Mouse (Mus musculus) thymus, adult 18-20 months (tissue): Measurements from ENCODE around the gene Ece1.

Experiments used
- DNase-seq, 2 experiments: peaks; one replicate each; pipeline ENCODE4 v3.0.0; 2022; ENCODE audit warnings: mixed read lengths in 2 of 2

Ece1 gene

DNA sequence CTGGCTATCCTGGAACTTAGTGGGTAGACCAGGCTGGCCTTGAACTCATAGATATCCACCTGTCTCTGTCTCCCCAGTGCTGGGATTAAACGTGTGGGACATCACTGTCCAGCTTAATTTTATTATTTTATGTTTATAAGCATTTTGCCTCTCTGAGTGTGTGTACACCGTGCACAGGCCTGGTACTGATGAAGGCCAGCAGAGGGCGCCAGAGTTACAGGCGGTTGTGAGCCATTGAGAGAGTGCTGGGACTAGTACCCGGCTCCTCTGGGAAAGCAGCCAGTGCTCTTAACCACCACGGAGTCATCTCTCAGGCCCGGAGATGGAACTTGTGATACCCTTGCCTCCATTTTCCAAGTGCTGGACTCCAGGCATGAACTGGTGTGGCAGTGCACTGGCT lies 4.9 kb upstream of the Ece1 start:
- peak in 1 of 2 experiments; percentile 52 for DNase-seq

- DNase-seq, result no peak
Observed at GRCm38 (mm10) chr4:137858371-137858770, 3.7 kb upstream of the Ece1 start.

GRCm38 (mm10) chr4:137861461-137862011 lies 501 bp upstream of the Ece1 start:
- DNase-seq, result peak; percentile 62 to 78

DNA sequence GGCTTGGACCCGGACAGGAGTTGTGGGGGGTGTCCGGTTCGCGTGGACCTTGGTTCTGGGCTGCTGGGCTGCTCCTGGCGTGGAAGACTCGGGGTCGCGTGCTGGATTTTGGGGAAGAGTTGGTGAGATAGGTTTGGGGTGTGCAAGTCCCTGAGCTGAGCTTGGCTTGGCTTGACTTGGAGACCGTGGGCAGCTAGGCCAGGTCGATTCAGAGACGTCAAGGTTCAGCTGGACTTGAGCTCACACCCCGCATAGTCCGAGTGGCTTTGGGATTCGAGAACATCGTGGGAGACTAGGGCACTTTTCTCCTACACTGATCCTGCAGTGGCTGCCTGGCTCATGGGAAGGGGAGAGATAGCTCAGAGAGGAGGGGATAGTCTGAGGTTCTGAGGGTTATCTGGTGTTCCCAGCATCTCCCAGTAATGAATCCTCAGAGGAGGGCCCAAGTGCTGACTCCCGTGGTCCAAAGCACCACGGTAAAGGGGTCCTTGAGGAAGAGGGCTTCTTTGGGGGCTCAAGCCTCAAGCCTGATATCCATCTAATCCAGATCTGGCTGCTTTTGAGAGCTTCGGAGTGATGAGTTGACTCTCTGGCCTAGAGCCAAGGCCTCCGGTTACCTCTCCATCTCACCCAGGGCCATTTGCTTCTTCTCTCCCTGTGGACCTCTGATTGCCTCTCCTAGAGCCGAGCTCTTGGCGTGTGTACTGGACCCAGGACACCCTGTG lies 641 bp downstream of the Ece1 start:
- no peak for DNase-seq

DNA sequence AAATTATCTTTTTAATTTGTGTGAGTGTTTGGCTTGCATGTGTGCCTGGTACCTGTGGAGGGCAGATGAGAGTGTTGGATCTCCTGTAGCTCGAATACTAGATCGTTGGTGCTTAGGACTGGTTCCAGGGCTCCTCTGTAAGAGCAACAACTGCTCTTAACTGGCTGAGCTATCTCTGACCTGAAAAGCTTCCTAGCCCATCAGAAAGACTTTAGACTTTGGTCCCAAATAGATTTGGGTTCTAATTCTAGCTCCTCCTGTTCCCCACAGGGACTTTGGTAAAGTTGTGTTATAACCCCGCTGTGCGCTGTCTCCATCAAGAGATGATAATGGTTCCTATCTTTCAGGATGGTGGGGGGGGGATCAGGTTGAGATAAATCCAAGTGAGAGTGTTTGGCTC lies 2.0 kb downstream of the Ece1 start:
- no peak for DNase-seq

- no peak for DNase-seq
Observed at GRCm38 (mm10) chr4:137864769-137865168, 2.7 kb downstream of the Ece1 start.

DNA sequence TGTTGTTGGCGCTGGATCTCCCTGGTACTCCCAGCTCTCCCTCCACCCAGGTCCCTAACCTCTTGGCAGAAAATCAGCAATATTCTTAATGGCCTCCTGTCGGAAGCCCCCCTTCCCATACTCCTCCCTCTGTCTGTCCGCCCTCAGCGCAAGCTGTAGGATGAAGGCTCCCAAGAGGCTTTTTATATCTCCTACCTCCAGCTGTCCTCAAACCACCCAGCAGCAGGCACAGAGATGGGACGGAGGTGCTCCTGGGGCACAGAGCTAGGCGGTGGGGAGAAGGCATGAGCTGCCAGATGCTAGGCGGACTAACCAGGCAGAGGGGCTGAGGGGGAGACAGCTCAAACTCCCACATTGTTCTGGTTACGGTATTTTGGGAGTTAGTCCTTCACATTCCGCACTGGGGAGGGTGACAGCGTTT lies 3.2 kb downstream of the Ece1 start:
- no peak for DNase-seq

- DNase-seq, result peak in 1 of 2 experiments; percentile 51
Observed at GRCm38 (mm10) chr4:137866206-137866863, 4.3 kb downstream of the Ece1 start.

DNA sequence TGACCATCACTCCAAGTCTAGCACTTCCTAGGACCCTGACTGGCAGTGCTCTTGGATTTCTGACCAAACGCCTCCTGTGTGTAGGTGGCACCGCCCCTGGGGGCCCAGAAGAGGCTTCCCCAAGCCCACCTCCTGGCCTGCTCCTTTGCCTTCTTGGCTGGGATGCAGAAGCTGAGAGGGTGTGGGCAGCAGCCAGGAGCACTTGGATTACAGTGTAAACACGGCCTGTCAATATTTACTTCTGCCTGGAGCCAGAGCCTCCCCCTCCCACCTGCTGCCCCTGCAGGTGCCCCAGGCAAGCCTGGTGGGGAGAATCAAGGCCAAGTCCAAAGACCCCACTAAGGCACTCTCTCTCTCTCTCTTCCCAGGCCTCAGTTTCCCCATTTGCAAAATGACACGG lies 5.2 kb downstream of the Ece1 start:
- no peak for DNase-seq

- DNase-seq, result no peak
Observed at GRCm38 (mm10) chr4:137867675-137868257, 5.7 kb downstream of the Ece1 start.

- no peak for DNase-seq
Observed at GRCm38 (mm10) chr4:137869667-137870274, 7.7 kb downstream of the Ece1 start.

GRCm38 (mm10) chr4:137870979-137871378 lies 8.9 kb downstream of the Ece1 start:
- no peak for DNase-seq

GRCm38 (mm10) chr4:137871431-137871830 lies 9.4 kb downstream of the Ece1 start:
- no peak for DNase-seq

- no peak for DNase-seq
Observed at GRCm38 (mm10) chr4:137874337-137874736, 12.3 kb downstream of the Ece1 start.

DNA sequence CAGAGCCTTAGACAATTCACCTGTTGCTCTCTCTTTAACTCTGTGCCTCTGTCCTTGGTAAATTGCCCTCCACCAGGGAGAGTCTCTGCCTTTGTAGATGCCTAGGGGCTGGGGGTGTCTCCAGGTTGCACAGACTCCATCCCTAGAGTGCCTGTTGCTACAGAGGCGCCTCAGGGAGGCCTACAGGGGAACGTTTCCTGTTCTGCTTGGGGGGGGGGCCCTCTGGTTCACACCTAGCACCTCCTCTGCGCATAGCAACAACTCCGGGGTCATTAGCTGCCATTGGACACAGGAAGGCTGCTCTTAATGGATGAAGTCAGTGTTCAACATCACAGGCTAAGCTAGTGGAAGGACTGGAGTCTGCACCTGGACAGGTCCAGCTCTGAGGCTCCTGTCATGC lies 12.8 kb downstream of the Ece1 start:
- DNase-seq, result no peak

DNA sequence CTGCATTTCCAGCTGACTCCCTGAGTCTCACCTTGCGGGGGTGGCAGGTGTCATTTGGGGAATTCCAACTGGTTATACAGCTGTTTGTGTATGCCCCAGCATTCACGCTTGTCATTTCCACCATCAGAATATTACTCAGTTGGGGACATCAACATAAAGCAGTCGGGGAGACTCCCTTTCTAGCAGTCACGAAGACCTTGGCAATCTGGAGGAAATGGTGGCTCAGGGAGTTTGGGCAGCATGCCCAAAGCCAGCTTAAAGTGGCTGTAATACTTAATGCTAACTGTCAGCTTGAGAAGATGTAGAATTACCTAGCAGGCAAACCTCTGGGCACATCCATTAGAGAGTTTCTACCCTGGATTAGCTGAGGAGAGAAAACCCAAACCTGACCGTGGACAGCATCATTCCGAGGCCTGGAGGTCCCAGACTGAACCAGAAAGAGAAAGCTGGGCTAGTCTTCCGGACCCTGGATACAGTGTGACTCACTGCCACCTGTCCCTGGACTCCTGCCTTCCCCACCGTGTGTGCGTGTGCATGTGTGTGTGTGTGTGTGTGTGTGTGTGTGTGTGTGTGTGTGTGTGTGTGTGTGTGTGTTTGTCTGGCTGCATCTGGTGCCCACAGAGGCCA lies 13.5 kb downstream of the Ece1 start:
- DNase-seq, result no peak

- no peak for DNase-seq
Observed at GRCm38 (mm10) chr4:137876834-137877233, 14.8 kb downstream of the Ece1 start.

- DNase-seq, result no peak
Observed at GRCm38 (mm10) chr4:137877432-137877881, 15.4 kb downstream of the Ece1 start.

- no peak for DNase-seq
Observed at GRCm38 (mm10) chr4:137879383-137880156, 17.5 kb downstream of the Ece1 start.

- no peak for DNase-seq
Observed at GRCm38 (mm10) chr4:137881445-137881844, 19.4 kb downstream of the Ece1 start.

DNA sequence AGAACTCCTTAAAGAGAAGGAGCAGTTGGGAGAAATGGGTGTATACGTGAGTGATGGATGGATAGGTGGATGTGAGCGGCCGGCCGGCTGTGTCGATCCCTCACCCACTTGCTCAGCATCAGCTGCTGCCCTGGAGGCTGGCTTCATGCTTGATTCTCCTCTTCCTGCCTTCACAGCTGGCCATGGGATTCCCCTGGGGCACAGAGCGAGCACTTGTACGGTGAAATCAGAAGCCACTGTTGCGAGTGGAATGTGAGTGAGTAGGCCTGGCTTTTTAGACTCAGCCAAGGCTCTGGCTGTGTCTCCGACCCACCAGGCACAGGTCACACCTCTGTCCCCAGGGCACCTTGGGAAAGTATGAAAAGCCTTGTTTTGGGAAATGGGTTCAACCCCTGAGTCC lies 20.6 kb downstream of the Ece1 start:
- DNase-seq, result no peak
